Mouse (Mus musculus) left cerebral cortex, adult 9 months (tissue): ENCODE measurements around the gene Olfr1299.

ENCODE experiments used
- DNase-seq, 2 experiments: peaks; one replicate each; pipeline ENCODE4 v3.0.0; 2022; ENCODE audit warnings: low spot score in 2 of 2

Olfr1299 gene

DNA sequence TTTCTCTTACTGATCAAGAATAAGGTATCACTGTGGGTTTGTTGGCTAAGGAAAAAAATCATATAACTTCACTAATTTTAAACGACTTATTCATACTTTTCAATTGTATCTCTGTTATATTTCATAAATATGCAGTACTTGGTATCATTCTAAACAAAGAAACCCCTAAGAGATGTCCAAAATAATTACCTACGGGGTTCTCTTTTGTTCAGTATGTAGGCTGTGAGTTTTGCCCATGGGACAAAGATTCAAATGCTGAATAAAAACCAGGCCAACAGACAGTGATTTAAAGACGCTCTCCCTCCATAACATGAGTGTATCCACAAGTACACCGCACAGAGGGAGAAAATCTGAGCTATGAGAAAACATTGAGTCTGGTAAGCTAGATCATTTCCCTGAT, at the start of gene Olfr1299:
Gene Olfr1299, plus strand, starts transcription at position 301 of the 400 bp plus-strand sequence.
- no peak for DNase-seq

DNA sequence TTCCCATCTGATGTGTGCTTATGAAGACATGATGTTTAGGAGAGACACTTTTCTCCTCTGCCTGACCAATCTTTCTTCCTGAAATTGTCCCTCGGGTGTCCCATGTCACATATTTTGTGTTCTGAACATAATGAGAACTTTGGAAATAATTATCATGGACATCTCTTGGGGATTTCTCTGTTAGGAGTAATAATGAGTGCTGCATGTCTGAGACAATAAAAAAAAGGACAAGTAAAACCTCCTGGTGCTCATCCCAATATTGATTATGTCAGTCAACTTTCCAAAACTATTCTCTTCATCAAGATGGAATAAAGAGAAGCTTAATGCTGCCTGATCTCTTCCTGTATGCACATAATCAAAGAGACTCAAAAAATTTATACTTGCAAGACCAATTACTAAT, 34.8 kb upstream of the Olfr1299 start, which contains the start of gene Olfr1297:
Gene Olfr1297, minus strand, starts transcription at position 101 of the 400 bp plus-strand sequence.
- no peak for DNase-seq

DNA sequence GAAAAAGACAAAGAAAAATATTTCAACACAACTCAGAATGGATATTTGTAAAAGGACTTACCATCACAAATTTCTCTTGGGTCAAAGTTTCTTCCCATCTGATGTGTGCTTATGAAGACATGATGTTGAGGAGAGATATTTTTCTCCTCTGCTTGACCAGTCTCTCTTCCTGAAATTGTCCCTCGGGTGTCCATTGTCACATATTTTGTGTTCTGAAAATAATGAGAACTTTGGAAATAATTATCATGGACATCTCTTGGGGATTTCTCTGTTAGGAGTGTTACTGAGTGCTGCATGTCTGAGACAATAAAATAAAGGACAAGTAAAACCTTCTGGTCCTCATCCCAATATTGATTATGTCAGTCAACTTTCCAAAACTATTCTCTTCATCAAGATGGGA, 12.1 kb upstream of the Olfr1299 start, which contains the start of gene Olfr1298:
Gene Olfr1298, minus strand, starts transcription at position 101 of the 400 bp plus-strand sequence.
- DNase-seq = no peak
